ENCODE assay signal across 19 mouse cellular contexts in genomic region chr14:24876508-24876907, GRCm38 (mm10).
A peak's percentile ranks its signal among the peaks of the same experiment; 100 is the strongest.
DNase-seq lines count a peak whose midpoint lies in the region; ATAC-seq lines count a peak whose summit lies in the region.
"Had no signal": no experiment of that assay in that cellular context is flagged by ENCODE, and none has a peak within 500 bp of the region (broad histone marks: within the 10 kb centered on the region; RNA-seq: fewer than 3 reads in every experiment).

No protein-coding gene starts in this region.

- H3K4me2 ChIP-seq in hindbrain, embryonic 12.5 days (replicated peaks): no peak overlapping the region
- H3K4me2 ChIP-seq in midbrain, embryonic 13.5 days (replicated peaks): no peak overlapping the region
- H3K4me2 ChIP-seq: heart, embryonic 11.5 days; liver, embryonic 12.5 days; lung, embryonic 15.5 days had no signal

- peaks cover 9% of the 10 kb centered on the region; the same call in 1 of the 2 replicates for H3K4me1 ChIP-seq in heart, embryonic 10.5 days
- H3K4me1 ChIP-seq in embryonic facial prominence, embryonic 10.5 days: peaks cover 20% of the 10 kb centered on the region
- H3K4me1 ChIP-seq in hindbrain, embryonic 12.5 days: peaks cover 19% of the 10 kb centered on the region
- H3K4me1 ChIP-seq in midbrain, embryonic 13.5 days (replicated peaks): peaks cover 31% of the 10 kb centered on the region
- H3K4me1 ChIP-seq: liver, embryonic 12.5 days; lung, embryonic 15.5 days had no signal

- no peak for DNase-seq in heart, embryonic 10.5 days (ENCODE audit: low spot score)
- no peak for DNase-seq in heart, adult 18-20 months
- DNase-seq in embryonic facial prominence, embryonic 10.5 days (ENCODE audit: low spot score): no peak
- no peak for DNase-seq in urinary bladder, postnatal 14 days (ENCODE audit: low spot score)
- DNase-seq in natural killer cell, adult 2 months (ENCODE audit: low spot score in 2 of 2): no peak
- DNase-seq: gastrocnemius, postnatal 14 days; heart, postnatal 14 days; kidney, adult 8-10 months; kidney, postnatal 36 days; layer of hippocampus, adult 9-11 months; right cerebral cortex, adult 18-20 months; thymus, adult 2 months had no signal

- H3K36me3 ChIP-seq in heart, embryonic 10.5 days: no peaks in the 10 kb centered on the region
- H3K36me3 ChIP-seq in embryonic facial prominence, embryonic 10.5 days (replicated peaks): no peaks in the 10 kb centered on the region
- no peaks in the 10 kb centered on the region for H3K36me3 ChIP-seq in hindbrain, embryonic 12.5 days
- H3K36me3 ChIP-seq in midbrain, embryonic 13.5 days: no peaks in the 10 kb centered on the region
- H3K36me3 ChIP-seq: liver, embryonic 12.5 days; lung, embryonic 15.5 days had no signal

- H3K27ac ChIP-seq in heart, embryonic 10.5 days: peak overlapping the region; percentile 29; the same call in 1 of the 2 replicates
- H3K27ac ChIP-seq in embryonic facial prominence, embryonic 10.5 days (replicated peaks): peak overlapping the region; percentile 14
- peak overlapping the region; percentile 12; the same call in 1 of the 2 replicates for H3K27ac ChIP-seq in hindbrain, embryonic 12.5 days
- H3K27ac ChIP-seq in midbrain, embryonic 13.5 days: peak overlapping the region; percentile 79
- H3K27ac ChIP-seq: liver, embryonic 12.5 days; lung, embryonic 15.5 days; macrophage had no signal

- WGBS in heart, embryonic 10.5 days: 82% methylated on average over 5 of the region's 5 CpGs
- WGBS in embryonic facial prominence, embryonic 10.5 days: 80% methylated on average over 5 of the region's 5 CpGs
- 74% methylated on average over 5 of the region's 5 CpGs for WGBS in hindbrain, embryonic 12.5 days
- 61% methylated on average over 5 of the region's 5 CpGs for WGBS in midbrain, embryonic 13.5 days

- no peaks in the 10 kb centered on the region for H3K9me3 ChIP-seq in heart, embryonic 10.5 days
- H3K9me3 ChIP-seq in embryonic facial prominence, embryonic 10.5 days: no peaks in the 10 kb centered on the region
- no peaks in the 10 kb centered on the region for H3K9me3 ChIP-seq in hindbrain, embryonic 12.5 days (replicated peaks)
- no peaks in the 10 kb centered on the region for H3K9me3 ChIP-seq in midbrain, embryonic 13.5 days
- H3K9me3 ChIP-seq: liver, embryonic 12.5 days; lung, embryonic 15.5 days had no signal

- no peak overlapping the region for H3K9ac ChIP-seq in hindbrain, embryonic 12.5 days
- no peak overlapping the region for H3K9ac ChIP-seq in midbrain, embryonic 13.5 days (replicated peaks)
- H3K9ac ChIP-seq: liver, embryonic 12.5 days; lung, embryonic 15.5 days had no signal

- no peaks in the 10 kb centered on the region for H3K27me3 ChIP-seq in heart, embryonic 10.5 days (ENCODE audit: insufficient read depth, poor library complexity, severe bottlenecking)
- H3K27me3 ChIP-seq in embryonic facial prominence, embryonic 10.5 days (replicated peaks; ENCODE audit: low read depth, poor library complexity, severe bottlenecking): no peaks in the 10 kb centered on the region
- H3K27me3 ChIP-seq in hindbrain, embryonic 12.5 days: no peaks in the 10 kb centered on the region
- no peaks in the 10 kb centered on the region for H3K27me3 ChIP-seq in midbrain, embryonic 13.5 days
- H3K27me3 ChIP-seq: liver, embryonic 12.5 days; lung, embryonic 15.5 days had no signal

- ATAC-seq in hindbrain, embryonic 12.5 days (ENCODE audit: low FRiP score): no peak
- ATAC-seq in midbrain, embryonic 13.5 days: no peak
- ATAC-seq: inflammation-experienced regulatory T-cells, adult 6 months; liver, embryonic 12.5 days had no signal

- no peak overlapping the region for H3K4me3 ChIP-seq in heart, embryonic 10.5 days
- no peak overlapping the region for H3K4me3 ChIP-seq in embryonic facial prominence, embryonic 10.5 days
- H3K4me3 ChIP-seq in hindbrain, embryonic 12.5 days: no peak overlapping the region
- H3K4me3 ChIP-seq in midbrain, embryonic 13.5 days (replicated peaks): no peak overlapping the region
- H3K4me3 ChIP-seq: liver, embryonic 12.5 days; lung, embryonic 15.5 days had no signal

Comparison
In these comparisons a context has a peak if more than half of its experiments do, and no peak if none do; other contexts are left out.
1. H3K27ac ChIP-seq: peak in every context shown above with its lines; median percentile 79 in midbrain, embryonic 13.5 days; 29 in heart, embryonic 10.5 days; 14 in embryonic facial prominence, embryonic 10.5 days; 12 in hindbrain, embryonic 12.5 days.